Mouse (Mus musculus) erythroblast, embryonic 14.5 days (primary cell): ENCODE measurements around the gene Eva1b.

ENCODE experiments used
- GATA1 ChIP-seq: IDR thresholded peaks from 2 replicates; pipeline ENCODE4 v1.6.1; 2012; ENCODE audit warnings: low read length, inconsistent platforms, mixed read lengths
- TAL1 ChIP-seq: IDR thresholded peaks from 3 replicates; pipeline ENCODE4 v1.6.1; 2012; ENCODE audit warnings: low read length, inconsistent platforms, mixed read lengths

GRCm38 (mm10) chr4:126134236-126134635, 13.3 kb upstream of the Eva1b start:
- TF ChIP-seq GATA1 (no peak), TAL1 (no peak)
